Mouse (Mus musculus): ENCODE measurements around the gene Cd84. TPM values are rescaled to one million over a fixed set of nuclear protein-coding genes. Genes with fewer than 3 reads are reported as not detected.

Cd84 gene
- polyA plus RNA-seq, 2 experiments from 2014 or later = 206 to 219 TPM

DNA sequence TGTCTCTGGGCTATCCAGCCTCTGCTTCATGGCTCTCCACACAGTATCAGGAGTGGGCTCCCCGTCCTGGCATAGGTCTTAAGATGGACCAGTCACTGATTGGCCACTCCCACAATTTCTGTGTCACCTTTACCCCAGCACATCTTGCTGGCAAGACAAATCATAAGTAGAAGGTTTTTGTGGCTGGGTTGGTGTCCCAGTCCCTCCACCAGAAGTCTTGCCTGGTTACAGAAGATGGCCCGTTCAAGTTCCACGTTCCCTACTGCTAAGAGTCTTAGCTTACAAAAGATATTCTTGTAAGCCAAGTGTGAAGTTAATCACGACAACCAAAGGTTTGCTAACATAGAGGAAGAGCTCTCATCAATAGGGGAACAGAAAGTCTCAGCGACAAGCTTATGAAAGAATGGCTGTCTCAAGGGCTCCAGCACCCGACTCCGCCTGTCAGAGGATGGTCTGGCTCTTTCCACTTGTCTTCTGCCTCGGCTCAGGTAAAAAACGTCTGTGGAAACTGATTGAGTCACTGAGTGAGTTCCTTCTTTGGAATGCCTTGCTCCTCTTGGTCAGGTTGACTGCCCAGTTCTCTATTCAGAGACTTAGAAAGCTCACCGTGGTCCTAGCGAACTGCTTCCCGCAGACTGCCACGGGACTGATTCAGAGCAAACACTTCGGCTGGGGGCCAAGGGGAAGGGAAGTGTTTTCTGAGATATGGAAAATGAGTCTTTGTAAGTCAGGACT lies 78.0 kb downstream of the Cd84 start, which contains the start of gene Slamf6:
Gene Slamf6 (plus strand): TSS at position 211 of the 735 bp plus-strand sequence.
- peak; percentile 30 for ATAC-seq

DNA sequence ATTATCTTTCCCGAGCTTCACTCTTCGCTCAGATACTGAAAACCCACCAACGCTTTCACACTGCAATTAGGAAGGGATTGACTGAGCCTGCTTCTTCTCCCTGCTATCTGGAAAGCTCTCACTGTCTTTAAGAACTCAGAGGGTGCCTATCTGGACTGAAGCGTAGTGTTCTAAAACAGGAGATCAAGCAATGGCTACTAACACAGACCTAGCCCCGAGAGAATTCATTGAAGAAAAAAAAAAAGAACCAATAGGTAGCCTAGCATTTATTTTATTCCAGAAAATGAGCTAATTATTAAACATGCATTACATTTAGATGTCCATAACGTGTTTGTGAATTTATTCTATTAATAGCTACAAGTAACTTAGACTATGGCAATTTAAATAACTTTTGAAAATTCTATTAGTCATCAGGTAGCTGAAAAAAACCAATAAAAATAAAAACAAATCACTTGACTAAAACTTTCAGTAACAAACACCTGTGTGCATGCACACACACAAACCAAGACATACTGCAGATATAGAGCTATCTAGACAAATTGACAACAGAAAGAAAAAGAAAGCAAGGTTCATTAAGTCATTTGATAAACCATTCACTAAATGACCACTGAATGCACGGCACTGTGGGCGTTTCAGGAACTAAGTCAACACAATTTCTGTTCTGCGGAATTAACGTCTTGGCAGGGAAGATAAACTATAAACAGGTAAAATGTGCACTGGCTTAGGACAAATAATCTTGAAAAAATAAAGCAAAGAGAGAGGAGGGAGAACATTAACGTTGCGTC lies 78.8 kb downstream of the Cd84 start:
- no peak for ATAC-seq

DNA sequence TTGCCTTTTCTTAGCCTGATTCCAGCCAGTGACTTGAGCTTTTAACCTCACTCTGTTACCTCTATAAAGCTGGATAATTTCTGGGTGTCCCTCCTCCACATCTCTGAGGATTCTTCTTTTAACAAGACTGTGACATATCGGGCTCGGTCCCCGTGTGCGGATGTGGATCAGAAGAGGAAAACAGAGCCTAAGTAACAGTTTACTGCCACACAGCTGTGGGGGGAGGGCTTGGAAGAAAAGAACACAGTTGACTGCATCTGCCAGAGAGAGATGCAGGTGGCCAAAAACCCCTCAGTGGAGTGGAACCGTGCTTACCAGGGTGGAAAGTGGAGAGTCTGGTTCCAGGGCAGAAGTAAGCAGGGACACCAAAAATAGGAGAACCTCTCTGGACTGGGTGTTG lies 79.7 kb downstream of the Cd84 start:
- peak; percentile 3 for ATAC-seq

DNA sequence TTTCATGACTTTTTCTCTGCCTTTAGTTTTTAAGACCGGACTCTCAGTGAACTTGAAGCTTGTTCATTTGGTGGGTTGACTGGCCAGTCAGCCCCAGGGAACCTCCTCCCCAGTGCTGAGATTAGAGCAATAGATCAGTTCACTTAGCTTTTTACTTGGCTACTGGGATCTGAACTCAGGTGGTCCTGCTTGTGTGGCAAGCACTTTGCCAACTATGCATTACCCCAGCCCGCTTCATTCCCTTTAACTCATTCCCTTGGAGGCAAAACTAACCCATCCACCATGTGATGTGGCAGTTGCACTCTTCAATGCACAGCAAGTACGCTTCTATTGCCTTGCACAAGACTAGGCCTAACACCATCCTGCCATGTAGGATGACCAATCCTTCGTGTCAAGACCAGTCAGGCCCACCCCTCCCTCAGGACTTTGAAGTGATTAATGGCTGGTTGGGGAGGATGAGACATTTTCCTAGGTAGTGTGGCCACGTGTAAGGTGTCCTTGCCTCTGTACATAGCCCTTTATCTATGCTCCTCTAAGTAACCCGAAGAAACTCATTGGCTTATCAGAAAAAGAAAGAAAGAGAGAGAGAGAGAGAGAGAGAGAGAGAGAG lies 80.5 kb downstream of the Cd84 start:
- ATAC-seq = no peak

DNA sequence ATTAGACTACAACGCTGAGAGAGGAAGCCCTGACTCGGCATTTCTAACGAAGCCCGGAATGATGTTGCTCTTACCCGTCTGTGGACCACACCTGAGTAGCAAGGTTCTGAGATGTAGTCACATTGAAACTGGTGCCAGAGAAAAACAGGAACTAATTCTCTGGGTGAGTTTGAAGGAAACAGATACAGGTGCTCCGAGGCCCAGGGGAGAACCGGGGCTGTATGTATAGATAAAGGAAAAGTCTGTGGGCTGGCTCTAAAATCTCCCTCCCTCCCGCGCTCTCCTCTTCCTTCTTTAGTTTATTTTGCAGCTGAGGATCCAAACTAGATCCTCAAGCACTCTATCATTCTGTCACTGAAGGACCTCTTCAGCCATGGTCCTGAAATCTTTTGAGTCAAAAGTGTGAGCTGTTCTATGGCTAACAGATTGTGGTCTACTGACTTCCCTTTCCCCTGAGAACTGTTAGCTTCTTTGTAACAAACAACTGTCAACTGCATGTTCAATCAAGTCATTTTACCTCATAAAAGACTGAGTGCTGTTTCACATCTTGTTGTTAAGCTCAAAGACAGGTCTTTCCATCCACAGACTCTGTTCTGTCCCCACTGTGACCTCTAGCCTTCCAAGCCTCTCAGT lies 81.6 kb downstream of the Cd84 start:
- ATAC-seq = peak; percentile 47

DNA sequence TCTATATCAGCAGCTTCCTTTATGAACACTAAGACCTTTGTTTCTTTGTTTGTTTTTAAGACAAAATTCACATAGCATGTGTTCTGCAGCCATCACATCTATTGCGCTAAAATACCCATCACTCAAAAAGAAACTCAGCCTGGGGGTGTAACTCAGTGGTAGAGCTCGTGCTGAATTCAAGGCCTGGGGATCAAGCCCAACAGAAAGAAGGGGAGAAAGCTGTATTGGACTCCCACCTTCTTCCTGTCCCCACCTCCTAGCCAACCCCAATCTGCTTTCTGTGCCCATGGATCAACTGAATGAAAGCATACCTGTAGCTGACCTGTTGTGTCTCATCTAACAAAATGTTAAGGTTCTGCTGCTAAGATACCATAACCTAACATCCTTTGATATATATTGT lies 82.1 kb downstream of the Cd84 start:
- ATAC-seq = no peak

DNA sequence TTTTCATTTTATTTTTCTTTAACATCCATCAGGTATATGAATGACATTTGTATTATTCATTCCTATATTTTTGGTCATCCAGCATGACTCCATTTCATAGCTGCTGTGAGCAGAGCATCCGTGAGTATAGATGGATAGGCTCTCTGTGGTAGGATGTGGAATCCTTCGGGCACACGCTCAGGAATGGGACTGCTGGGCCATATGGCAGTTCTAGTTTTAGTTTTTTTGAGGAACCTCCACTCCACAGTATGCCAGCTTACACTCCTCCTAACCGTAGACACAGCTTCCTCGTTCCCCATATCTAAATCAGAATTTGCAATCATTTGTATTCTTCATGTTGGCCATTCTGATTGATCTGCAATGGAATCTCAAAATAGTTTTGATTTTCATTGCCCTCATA lies 83.3 kb downstream of the Cd84 start:
- no peak for ATAC-seq

DNA sequence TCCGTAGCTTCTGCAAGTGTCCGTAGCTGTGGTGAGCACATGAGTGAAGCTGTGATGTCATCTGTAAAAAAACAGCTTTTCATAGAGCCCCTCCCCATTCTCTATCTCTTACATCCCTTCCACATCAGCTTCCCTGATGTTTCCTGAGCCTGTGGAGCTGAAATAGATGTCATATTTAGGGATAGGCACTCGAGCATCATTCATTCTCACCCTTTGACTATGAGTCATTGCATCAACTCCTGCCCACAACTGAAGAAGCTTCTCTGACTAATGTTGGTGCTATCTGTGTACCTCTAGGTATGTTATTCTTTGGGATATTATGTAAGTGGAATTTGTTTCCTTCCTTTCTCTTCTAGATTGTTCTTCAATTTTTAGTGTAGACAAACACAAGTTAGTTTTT lies 85.4 kb downstream of the Cd84 start:
- no peak for ATAC-seq

DNA sequence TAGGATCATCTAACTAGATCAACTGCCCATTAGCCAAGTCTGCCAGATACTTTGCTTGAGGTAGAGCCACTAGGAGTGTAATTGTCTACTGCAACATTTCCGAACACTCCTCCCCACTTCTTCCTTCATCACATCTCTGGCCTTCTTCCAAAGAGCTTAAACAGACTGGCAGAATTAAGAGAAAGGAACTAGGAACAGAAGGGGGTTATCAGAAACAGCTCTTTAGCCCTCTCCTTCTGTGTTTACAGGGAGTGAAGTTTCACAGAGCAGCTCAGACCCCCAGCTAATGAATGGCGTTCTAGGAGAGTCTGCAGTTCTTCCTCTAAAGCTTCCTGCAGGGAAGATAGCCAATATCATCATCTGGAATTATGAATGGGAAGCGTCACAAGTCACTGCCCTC lies 94.4 kb downstream of the Cd84 start:
- no peak for ATAC-seq

DNA sequence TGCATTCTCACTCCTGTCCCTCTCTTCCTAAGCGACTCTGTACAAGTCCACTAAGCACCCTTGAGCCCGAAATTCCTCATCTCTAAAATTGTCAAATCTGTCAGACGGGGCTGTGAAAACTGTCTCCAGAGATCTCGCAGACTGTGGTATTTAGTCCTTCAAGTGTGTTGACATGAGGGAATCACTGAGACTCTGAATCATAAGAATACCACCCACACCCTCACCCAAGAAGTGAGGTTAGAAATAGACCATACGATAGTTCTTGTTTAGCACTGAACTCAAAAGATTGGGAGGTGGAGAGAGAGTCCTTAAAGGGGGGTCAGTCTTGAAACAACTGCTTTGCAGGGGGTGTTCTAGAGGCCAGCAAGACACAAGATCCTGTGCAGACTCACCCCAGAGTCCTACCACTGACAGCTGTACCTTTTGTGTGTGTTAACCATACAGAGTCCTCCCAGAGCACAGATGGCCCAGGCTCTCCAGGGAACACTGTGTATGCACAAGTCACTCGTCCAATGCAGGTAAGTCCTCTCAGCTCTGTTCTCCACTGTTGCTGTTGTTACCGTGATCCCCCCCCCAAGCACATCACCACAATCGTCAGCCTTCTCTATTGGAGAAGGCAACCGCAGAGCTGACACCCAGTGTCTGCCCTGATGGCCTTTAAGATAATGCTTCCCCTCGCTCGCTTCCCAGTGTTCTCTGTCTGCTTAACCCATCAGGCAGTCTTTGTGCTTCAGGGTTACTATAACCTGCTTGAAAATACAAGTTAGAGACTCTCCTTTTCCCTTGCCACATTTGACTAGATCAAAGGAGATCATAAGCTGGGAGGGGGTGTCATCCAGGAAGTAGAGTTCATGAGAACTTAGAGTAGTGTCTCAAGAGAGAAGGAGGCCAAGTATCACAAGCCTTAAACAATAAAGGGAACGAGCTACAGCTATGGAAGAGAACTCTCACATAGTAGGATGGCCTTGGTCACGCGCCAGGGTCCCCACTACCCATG lies 99.8 kb downstream of the Cd84 start:
- peak; percentile 81 for ATAC-seq

Other genes starting within 250 kb of the Cd84 start
- 100 to 1,000 TPM in 1 of 2 experiments, 10 to 100 TPM in 1; 52.9 to 159 TPM for gene Ly9, start 232.3 kb upstream of the Cd84 start, polyA plus RNA-seq (2017; shearing (Covaris generic))
- gene Slamf7, start 186.7 kb upstream of the Cd84 start, polyA plus RNA-seq (2017; shearing (Covaris generic)) = 10 to 100 TPM; 12.5 to 13.1 TPM
- 100 to 1,000 TPM; 451 to 548 TPM for gene Cd48, start 157.7 kb upstream of the Cd84 start, polyA plus RNA-seq (2017; shearing (Covaris generic))
- 10 to 100 TPM; 72.6 to 97.4 TPM for gene Slamf1, start 72.6 kb upstream of the Cd84 start, polyA plus RNA-seq (2017; shearing (Covaris generic))
- 1 to 10 TPM; 1.6 to 2.5 TPM for gene Gm10521, start 56.0 kb downstream of the Cd84 start, polyA plus RNA-seq (2017; shearing (Covaris generic))
- gene Slamf6, start 77.8 kb downstream of the Cd84 start, polyA plus RNA-seq (2017; shearing (Covaris generic)) = 100 to 1,000 TPM; 266 to 302 TPM
- 1 to 10 TPM in 1 of 2 experiments, under 1 TPM in 1; 0.67 to 1.2 TPM for gene Vangl2, start 188.7 kb downstream of the Cd84 start, polyA plus RNA-seq (2017; shearing (Covaris generic))
- gene Nhlh1, start 217.9 kb downstream of the Cd84 start, polyA plus RNA-seq (2017; shearing (Covaris generic)) = not detected
- gene Copa, start 242.8 kb downstream of the Cd84 start, polyA plus RNA-seq (2017; shearing (Covaris generic)) = 100 to 1,000 TPM in 1 of 2 experiments, 10 to 100 TPM in 1; 97.8 to 161 TPM
- 100 to 1,000 TPM; 105 to 161 TPM for gene Ncstn, start 243.1 kb downstream of the Cd84 start, polyA plus RNA-seq (2017; shearing (Covaris generic))

All from CD4-positive, CD25-positive, alpha-beta regulatory T cell, adult 4 months (primary cell).